Mouse (Mus musculus) spleen, adult 2 months (tissue): Measurements from ENCODE around the gene Cacna1c.

Experiments
- CTCF ChIP-seq: fragments of 200-500 bp; IDR thresholded peaks from 2 replicates; pipeline ENCODE4 v1.5.1; 2011; ENCODE audit warnings: mild to moderate bottlenecking, inconsistent platforms; ENCODE audit not compliant: insufficient read depth, insufficient read length, insufficient replicate concordance; ENCODE audit errors: extremely low read depth
- POLR2A ChIP-seq: fragments of 200-500 bp; IDR thresholded peaks from 2 replicates; pipeline ENCODE4 v1.6.1; 2011; ENCODE audit warnings: low read depth, low read length, inconsistent platforms

GRCm38 (mm10) chr6:118574351-118574750, 621.9 kb downstream of the Cacna1c start:
- TF ChIP-seq CTCF (no peak), POLR2A (no peak)
